Mouse (Mus musculus) left cerebral cortex, adult 11 months (tissue): ENCODE measurements around the gene Cdk17.

ENCODE experiments used
- DNase-seq: peaks from one replicate; pipeline ENCODE4 v3.0.0; 2022; ENCODE audit warnings: low spot score

The Cdk17 gene

GRCm38 (mm10) chr10:93160807-93161510 is at the start of gene Cdk17:
TSS of gene Cdk17 (plus strand) at chr10:93160875.
- DNase-seq: peak; percentile 37

- no peak for DNase-seq
These were observed 49.3 kb upstream of the Cdk17 start for GRCm38 (mm10) chr10:93111412-93111811.

- DNase-seq: no peak
These were observed 48.7 kb upstream of the Cdk17 start for GRCm38 (mm10) chr10:93112021-93112420.

GRCm38 (mm10) chr10:93113968-93114367 is 46.7 kb upstream of the Cdk17 start:
- DNase-seq: no peak

GRCm38 (mm10) chr10:93114782-93115181 is 45.9 kb upstream of the Cdk17 start:
- DNase-seq: no peak

- no peak for DNase-seq
These were observed 44.9 kb upstream of the Cdk17 start for GRCm38 (mm10) chr10:93115743-93116142.

- no peak for DNase-seq
These were observed 44.0 kb upstream of the Cdk17 start for GRCm38 (mm10) chr10:93116636-93117035.

GRCm38 (mm10) chr10:93119809-93120208 is 40.9 kb upstream of the Cdk17 start:
- DNase-seq: peak; percentile 59

GRCm38 (mm10) chr10:93121262-93121860 is 39.3 kb upstream of the Cdk17 start:
- no peak for DNase-seq

GRCm38 (mm10) chr10:93122399-93123184 is 38.1 kb upstream of the Cdk17 start:
- no peak for DNase-seq

- DNase-seq: no peak
These were observed 37.4 kb upstream of the Cdk17 start for GRCm38 (mm10) chr10:93123310-93123709.

GRCm38 (mm10) chr10:93123957-93124613 is 36.6 kb upstream of the Cdk17 start:
- no peak for DNase-seq

GRCm38 (mm10) chr10:93126025-93126424 is 34.6 kb upstream of the Cdk17 start:
- no peak for DNase-seq

- no peak for DNase-seq
These were observed 32.1 kb upstream of the Cdk17 start for GRCm38 (mm10) chr10:93128566-93128965.

GRCm38 (mm10) chr10:93129345-93129744 is 31.3 kb upstream of the Cdk17 start:
- DNase-seq: no peak

- no peak for DNase-seq
These were observed 30.7 kb upstream of the Cdk17 start for GRCm38 (mm10) chr10:93129904-93130455.

- no peak for DNase-seq
These were observed 30.2 kb upstream of the Cdk17 start for GRCm38 (mm10) chr10:93130456-93130940.

GRCm38 (mm10) chr10:93131865-93132566 is 28.7 kb upstream of the Cdk17 start:
- no peak for DNase-seq

- no peak for DNase-seq
These were observed 21.9 kb upstream of the Cdk17 start for GRCm38 (mm10) chr10:93138730-93139129.

GRCm38 (mm10) chr10:93140778-93141177 is 19.9 kb upstream of the Cdk17 start:
- DNase-seq: no peak

GRCm38 (mm10) chr10:93142600-93143284 is 17.9 kb upstream of the Cdk17 start:
- DNase-seq: no peak
